Mouse (Mus musculus) neural tube, embryonic 10.5 days (tissue): ENCODE results near the gene Ptpn7.
A peak's percentile ranks its signal among the peaks of the same experiment; 100 is the strongest.

ENCODE experiments used
- DNase-seq: peaks from one replicate; pipeline ENCODE4 v3.0.0-alpha.2; 2017; ENCODE audit warnings: low spot score; ENCODE audit errors: extremely low spot score

Ptpn7 gene

GRCm38 (mm10) chr1:135128986-135129385 is 3.5 kb upstream of the Ptpn7 start:
- DNase-seq = no peak

GRCm38 (mm10) chr1:135129543-135130183 is 2.8 kb upstream of the Ptpn7 start:
- no peak for DNase-seq

- DNase-seq = no peak
Measured at GRCm38 (mm10) chr1:135130376-135131018, 2.0 kb upstream of the Ptpn7 start.

- no peak for DNase-seq
Measured at GRCm38 (mm10) chr1:135131034-135131433, 1.5 kb upstream of the Ptpn7 start.

GRCm38 (mm10) chr1:135131560-135131959 is 940 bp upstream of the Ptpn7 start:
- DNase-seq = no peak

- no peak for DNase-seq
Measured at GRCm38 (mm10) chr1:135132893-135133369, 431 bp downstream of the Ptpn7 start.

- no peak for DNase-seq
Measured at GRCm38 (mm10) chr1:135133678-135134435, 1.4 kb downstream of the Ptpn7 start.

GRCm38 (mm10) chr1:135135111-135135787 is 2.7 kb downstream of the Ptpn7 start:
- no peak for DNase-seq

- DNase-seq = peak; percentile 87
Measured at GRCm38 (mm10) chr1:135136500-135136899, 4.0 kb downstream of the Ptpn7 start.

- no peak for DNase-seq
Measured at GRCm38 (mm10) chr1:135139906-135140305, 7.4 kb downstream of the Ptpn7 start.

- no peak for DNase-seq
Measured at GRCm38 (mm10) chr1:135142452-135142851, 10.0 kb downstream of the Ptpn7 start.

GRCm38 (mm10) chr1:135143940-135144339 is 11.4 kb downstream of the Ptpn7 start:
- DNase-seq = no peak

- DNase-seq = peak; percentile 84
Measured at GRCm38 (mm10) chr1:135146077-135146945, 13.8 kb downstream of the Ptpn7 start, which contains the start of gene Arl8a. Arl8a (plus strand) TSS chr1:135146824.

GRCm38 (mm10) chr1:135146946-135147701 is 14.6 kb downstream of the Ptpn7 start:
- DNase-seq = peak; percentile 80

GRCm38 (mm10) chr1:135147702-135148058 is 15.2 kb downstream of the Ptpn7 start:
- no peak for DNase-seq

- no peak for DNase-seq
Measured at GRCm38 (mm10) chr1:135148476-135148875, 16.0 kb downstream of the Ptpn7 start.

- DNase-seq = no peak
Measured at GRCm38 (mm10) chr1:135148996-135149395, 16.5 kb downstream of the Ptpn7 start.

GRCm38 (mm10) chr1:135154011-135154410 is 21.5 kb downstream of the Ptpn7 start:
- DNase-seq = peak; percentile 43

GRCm38 (mm10) chr1:135154411-135154959 is 22.0 kb downstream of the Ptpn7 start:
- peak; percentile 74 for DNase-seq

- no peak for DNase-seq
Measured at GRCm38 (mm10) chr1:135156300-135156699, 23.8 kb downstream of the Ptpn7 start.
